8 mouse cellular contexts compared by ENCODE assay signal in genomic region chr3:102734313-102735030, GRCm38 (mm10). TPM values are rescaled to one million over a fixed set of nuclear protein-coding genes. Genes with fewer than 3 reads are reported as not detected.
A peak's percentile ranks its signal among the peaks of the same experiment; 100 is the strongest.
DNase-seq lines count a peak whose midpoint lies in the region; ATAC-seq lines count a peak whose summit lies in the region.

Gene Tspan2 (plus strand): TSS chr3:102734529.

- WGBS in intestine, embryonic 14.5 days, result 2% methylated on average over 49 of the region's 54 CpGs
- 2% methylated on average over 51 of the region's 54 CpGs for WGBS in limb, embryonic 11.5 days
- under 1% methylated on average over 54 of the region's 54 CpGs for WGBS in midbrain, embryonic 10.5 days

- H3K27me3 ChIP-seq in intestine, embryonic 14.5 days (replicated peaks; ENCODE audit: control insufficient read depth, insufficient read depth, low read length), result no peaks in the 10 kb centered on the region
- H3K27me3 ChIP-seq in limb, embryonic 11.5 days (ENCODE audit: control insufficient read depth, insufficient read depth, low read length), result 0 out of 2 replicates have a peak, but pooled peaks cover 2% of the 10 kb centered on the region
- peaks cover 43% of the 10 kb centered on the region for H3K27me3 ChIP-seq in midbrain, embryonic 10.5 days (ENCODE audit: low read depth, poor library complexity, severe bottlenecking)

- DNase-seq in adrenal gland, adult 8-10 months, result peak; percentile 29
- DNase-seq in embryo, embryonic 10 days (ENCODE audit: low spot score), result peak; percentile 61
- peak; percentile 46 to 68 for DNase-seq in gastrocnemius, postnatal 4 days (ENCODE audit: low spot score in 2 of 2)
- DNase-seq in intestine, embryonic 14.5 days (ENCODE audit: low spot score), result peak; percentile 94
- peak; percentile 78 for DNase-seq in limb, embryonic 11.5 days (ENCODE audit: low spot score)
- DNase-seq in midbrain, embryonic 10.5 days (ENCODE audit: low spot score), result peak; percentile 80
- peak; percentile 59 to 69 for DNase-seq in spleen, adult 18-20 months
- DNase-seq in c-Kit-positive CD71-positive TER-119-positive erythroid progenitor cells, embryonic 14.5 days (ENCODE audit: low spot score), result no peak

- H3K36me3 ChIP-seq in intestine, embryonic 14.5 days (ENCODE audit: control insufficient read depth, insufficient read depth, low read length), result no peaks in the 10 kb centered on the region
- no peaks in the 10 kb centered on the region for H3K36me3 ChIP-seq in limb, embryonic 11.5 days (ENCODE audit: control insufficient read depth, insufficient read depth, low read length)
- no peaks in the 10 kb centered on the region for H3K36me3 ChIP-seq in midbrain, embryonic 10.5 days

- H3K4me2 ChIP-seq in intestine, embryonic 14.5 days (ENCODE audit: low read length), result peak within 1 kb of the TSS; percentile 81
- H3K4me2 ChIP-seq in limb, embryonic 11.5 days (ENCODE audit: low read depth, severe bottlenecking), result peak within 1 kb of the TSS; percentile 71

- H3K4me1 ChIP-seq in intestine, embryonic 14.5 days (replicated peaks; ENCODE audit: control insufficient read depth, insufficient read depth, low read length), result peaks cover 33% of the 10 kb centered on the region
- peaks cover 2% of the 10 kb centered on the region; the same call in 1 of the 2 replicates for H3K4me1 ChIP-seq in limb, embryonic 11.5 days (ENCODE audit: control insufficient read depth, insufficient read depth, low read length)
- H3K4me1 ChIP-seq in midbrain, embryonic 10.5 days, result peaks cover 28% of the 10 kb centered on the region

- peak; percentile 84 for ATAC-seq in intestine, embryonic 14.5 days (replicated peaks; ENCODE audit: low FRiP score, low TSS enrichment, low read depth)
- ATAC-seq in limb, embryonic 11.5 days (ENCODE audit: insufficient number of reproducible peaks, low FRiP score, low TSS enrichment, low read depth), result peak; percentile 80

- H3K4me3 ChIP-seq in intestine, embryonic 14.5 days (ENCODE audit: low read depth, low read length), result peak within 1 kb of the TSS; percentile 79
- H3K4me3 ChIP-seq in limb, embryonic 11.5 days (ENCODE audit: low read depth, low read length), result peak within 1 kb of the TSS; percentile 76
- peak within 1 kb of the TSS; percentile 81 for H3K4me3 ChIP-seq in midbrain, embryonic 10.5 days

- peak within 1 kb of the TSS; percentile 67 for H3K9ac ChIP-seq in intestine, embryonic 14.5 days (ENCODE audit: low read length)
- H3K9ac ChIP-seq in limb, embryonic 11.5 days (ENCODE audit: low read length), result peak within 1 kb of the TSS; percentile 71

- peak within 1 kb of the TSS; percentile 92 for H3K27ac ChIP-seq in intestine, embryonic 14.5 days (ENCODE audit: low read depth)
- H3K27ac ChIP-seq in limb, embryonic 11.5 days (replicated peaks; ENCODE audit: low read depth, low read length), result no peak within 1 kb of the TSS
- peak within 1 kb of the TSS; percentile 88 for H3K27ac ChIP-seq in midbrain, embryonic 10.5 days (replicated peaks)

- H3K9me3 ChIP-seq in intestine, embryonic 14.5 days (ENCODE audit: control insufficient read depth, low read length), result no peaks in the 10 kb centered on the region
- no peaks in the 10 kb centered on the region for H3K9me3 ChIP-seq in limb, embryonic 11.5 days (ENCODE audit: control insufficient read depth, low read length)
- no peaks in the 10 kb centered on the region for H3K9me3 ChIP-seq in midbrain, embryonic 10.5 days (replicated peaks)

RNA-seq across cellular contexts. Expression of gene Tspan2, which starts in this region (rescaled TPM):
- 1 to 10 TPM; 4.8 to 10.0 (median 7.3) TPM for total RNA-seq in adrenal gland, adult 8-10 months (2022)
- total RNA-seq in gastrocnemius, postnatal 4 days (2021), result 10 to 100 TPM; 21.7 to 23.2 TPM
- polyA plus RNA-seq in intestine, embryonic 14.5 days (2014; fragmentation: Nextera tagmentation; extraction: Ambion mirVana), result 24.1 and 25.1 TPM in 2 replicates
- polyA plus RNA-seq in limb, embryonic 11.5 days (2014; fragmentation: Nextera tagmentation; extraction: Ambion mirVana), result 6.5 and 7.1 TPM in 2 replicates
- polyA plus RNA-seq in midbrain, embryonic 10.5 days (2016; fragmentation: Nextera tagmentation; extraction: Ambion mirVana), result 9.0 and 10.5 TPM in 2 replicates
